Mouse (Mus musculus) Patski (cell line): ENCODE results near the gene Gpx4. TPM values are rescaled to one million over a fixed set of nuclear protein-coding genes. Genes with fewer than 3 reads are reported as not detected.
A peak's percentile ranks its signal among the peaks of the same experiment; 100 is the strongest.

Experiments
- ATAC-seq: fragments of 100-300 bp; one replicate; pipeline ENCODE4 v1.8.0; 2021
- CTCF ChIA-PET: fragments of 350-600 bp; sonication (Branson Sonifier 250); formaldehyde crosslinking; loops from one replicate; lab custom pipeline; 2022; ENCODE audit warnings: inconsistent platforms; lab: Charles Lee
- POLR2A ChIA-PET: fragments of 350-600 bp; sonication (Branson Sonifier 250); formaldehyde crosslinking; loops from one replicate; lab custom pipeline; 2022; ENCODE audit warnings: antibody characterized with exemption, inconsistent platforms; lab: Charles Lee
- DNase-seq: peaks from one replicate; pipeline ENCODE4 v3.0.0-alpha.2; 2011; ENCODE audit warnings: low read depth, low spot score
- H3K27me3 ChIP-seq: fragments of 371-371 bp; one replicate; pipeline ENCODE4 v1.5.1; 2021
- CTCF ChIP-seq: fragments of 100-300 bp; IDR thresholded peaks from one replicate; pipeline ENCODE4 v1.5.1; 2021
- in situ Hi-C: fragments of 300-500 bp; cut with MboI; formaldehyde crosslinking; loops from 3 replicates; pipeline ENCODE4 v1.11.1; 2018; ENCODE audit warnings: low pct_unique_long_range_greater_than_20kb, mixed read lengths
- polyA plus RNA-seq: library from polyadenylated mRNA; unstranded; gene quantifications from one replicate; pipeline ENCODE4 v1.2.3, GENCODE M21; 2021

Gene Gpx4
- polyA plus RNA-seq = 916 TPM

GRCm38 (mm10) chr10:80047041-80047565 is at the start of gene Gpx4:
Gene Gpx4, plus strand, starts transcription at chr10:80047166.
- POLR2A ChIA-PET = interaction anchor here (1.9 kb wide), 1 partner anchor 12 kb away, joined by 4 read pairs; no protein-coding TSS in a partner anchor
- CTCF ChIA-PET = no interaction called here
- H3K27me3 ChIP-seq = no peaks in the 10 kb centered on the region
- in situ Hi-C loops = no loop called here
- ATAC-seq (no peak), DNase-seq (no peak)
- no peak for TF ChIP-seq CTCF

GRCm38 (mm10) chr10:79997819-79998218 is 49.1 kb upstream of the Gpx4 start:
- TF ChIP-seq CTCF = no peak
- in situ Hi-C loops = no loop called here
- POLR2A ChIA-PET = no interaction called here
- H3K27me3 ChIP-seq = no peaks in the 10 kb centered on the region
- CTCF ChIA-PET = no interaction called here
- DNase-seq (no peak), ATAC-seq (no peak)

- ChIA-PET CTCF (no interaction called here), POLR2A (no interaction called here)
- no peak for DNase-seq
- in situ Hi-C loops = no loop called here
- no peak for ATAC-seq
- no peaks in the 10 kb centered on the region for H3K27me3 ChIP-seq
- TF ChIP-seq CTCF = no peak
These were observed 45.0 kb upstream of the Gpx4 start for GRCm38 (mm10) chr10:80001945-80002344.

GRCm38 (mm10) chr10:80002829-80003228 is 44.1 kb upstream of the Gpx4 start:
- H3K27me3 ChIP-seq = no peaks in the 10 kb centered on the region
- ChIA-PET CTCF (no interaction called here), POLR2A (no interaction called here)
- ATAC-seq (no peak), DNase-seq (no peak)
- no peak for TF ChIP-seq CTCF
- in situ Hi-C loops = no loop called here

- ATAC-seq = no peak
- ChIA-PET POLR2A (interaction anchor here (1.1 kb wide), 1 partner anchor 23 kb away, joined by 3 read pairs; no protein-coding TSS in a partner anchor), CTCF (no interaction called here)
- in situ Hi-C loops = no loop called here
- H3K27me3 ChIP-seq = no peaks in the 10 kb centered on the region
- DNase-seq = no peak
- no peak for TF ChIP-seq CTCF
These were observed 43.4 kb upstream of the Gpx4 start for GRCm38 (mm10) chr10:80003374-80004232.

GRCm38 (mm10) chr10:80004233-80004705 is 42.7 kb upstream of the Gpx4 start:
- POLR2A ChIA-PET = interaction anchor here (1.1 kb wide), 1 partner anchor 22 kb away, joined by 3 read pairs; no protein-coding TSS in a partner anchor
- CTCF ChIA-PET = no interaction called here
- in situ Hi-C loops = no loop called here
- TF ChIP-seq CTCF = no peak
- ATAC-seq = no peak
- H3K27me3 ChIP-seq = no peaks in the 10 kb centered on the region
- no peak for DNase-seq

- POLR2A ChIA-PET = interaction anchor here (0.6 kb wide), 1 partner anchor 20 kb away, joined by 3 read pairs; no protein-coding TSS in a partner anchor
These were observed 35.2 kb upstream of the Gpx4 start for GRCm38 (mm10) chr10:80011740-80012139.

GRCm38 (mm10) chr10:80013609-80014008 is 33.4 kb upstream of the Gpx4 start:
- no peak for TF ChIP-seq CTCF
- in situ Hi-C loops = no loop called here
- DNase-seq (no peak), ATAC-seq (no peak)
- CTCF ChIA-PET = no interaction called here
- POLR2A ChIA-PET = interaction anchor here (0.8 kb wide), 1 partner anchor 85 kb away, joined by 3 read pairs; no protein-coding TSS in a partner anchor
- H3K27me3 ChIP-seq = no peaks in the 10 kb centered on the region

More at GRCm38 (mm10) chr10:80011740-80012139, 35.2 kb upstream of the Gpx4 start:
- H3K27me3 ChIP-seq = no peaks in the 10 kb centered on the region
- DNase-seq (no peak), ATAC-seq (no peak)
- in situ Hi-C loops = no loop called here
- CTCF ChIA-PET = no interaction called here
- TF ChIP-seq CTCF = no peak

GRCm38 (mm10) chr10:80014484-80015290 is 32.3 kb upstream of the Gpx4 start:
- H3K27me3 ChIP-seq = no peaks in the 10 kb centered on the region
- DNase-seq = no peak
- ChIA-PET POLR2A (interaction anchor here (0.8 to 1.5 kb wide), 2 partner anchors 10 to 87 kb away, joined by 3 to 4 read pairs; no protein-coding TSS in a partner anchor), CTCF (interaction anchor here (0.6 to 1.7 kb wide), 3 partner anchors 16 to 126 kb away, joined by 3 to 8 read pairs (median 3); partner anchors contain the start of gene Cbarp)
- no peak for TF ChIP-seq CTCF
- in situ Hi-C loops = no loop called here
- ATAC-seq = peak; percentile 15

GRCm38 (mm10) chr10:80015583-80015982 is 31.4 kb upstream of the Gpx4 start:
- no peak for TF ChIP-seq CTCF
- in situ Hi-C loops = no loop called here
- DNase-seq = no peak
- no peak for ATAC-seq
- no peaks in the 10 kb centered on the region for H3K27me3 ChIP-seq
- ChIA-PET POLR2A (interaction anchor here (1.5 kb wide), 1 partner anchor 10 kb away, joined by 4 read pairs; no protein-coding TSS in a partner anchor), CTCF (interaction anchor here (0.6 to 1.7 kb wide), 3 partner anchors 15 to 125 kb away, joined by 3 to 8 read pairs (median 3); partner anchors contain the start of gene Cbarp)
